Mouse (Mus musculus) spleen, adult 2 months (tissue): ENCODE measurements at regions not wholly inside any gene's neighbourhood (a gene's known extent, or its start where the extent isn't known, plus 50 kb on each side); places are given as distances from the start of the nearest gene placed in this dataset.

Experiments used
- DNase-seq, 2 experiments: peaks; one replicate each; pipeline versions ENCODE4 v3.0.0 to v3.0.0-alpha.2; 2012 to 2021; ENCODE audit warnings: low spot score in 2 of 2, low read depth in 1 of 2
- H3K27ac ChIP-seq: fragments of 200-500 bp; 2 replicates; pipeline ENCODE4 v1.5.1; 2012; ENCODE audit warnings: low read length, inconsistent platforms; ENCODE audit not compliant: insufficient read depth
- H3K27me3 ChIP-seq: fragments of 200-500 bp; 2 replicates; pipeline ENCODE4 v1.6.1; 2012; ENCODE audit warnings: mild to moderate bottlenecking, moderate library complexity, low read length, inconsistent platforms; ENCODE audit not compliant: control insufficient read depth, insufficient read depth
- H3K36me3 ChIP-seq: fragments of 200-500 bp; 2 replicates; pipeline ENCODE4 v1.6.1; 2012; ENCODE audit warnings: mild to moderate bottlenecking, low read length, inconsistent platforms; ENCODE audit not compliant: control insufficient read depth, insufficient read depth
- H3K4me1 ChIP-seq: fragments of 200-500 bp; 2 replicates; pipeline ENCODE4 v1.6.1; 2011; ENCODE audit warnings: inconsistent platforms; ENCODE audit not compliant: control insufficient read depth, insufficient read depth, insufficient read length
- H3K4me3 ChIP-seq: fragments of 200-500 bp; 2 replicates; pipeline ENCODE4 v1.5.1; 2011; ENCODE audit warnings: mild to moderate bottlenecking, inconsistent platforms; ENCODE audit not compliant: insufficient read depth, insufficient read length; ENCODE audit errors: extremely low read depth
- CTCF ChIP-seq: fragments of 200-500 bp; IDR thresholded peaks from 2 replicates; pipeline ENCODE4 v1.5.1; 2011; ENCODE audit warnings: mild to moderate bottlenecking, inconsistent platforms; ENCODE audit not compliant: insufficient read depth, insufficient read length, insufficient replicate concordance; ENCODE audit errors: extremely low read depth
- POLR2A ChIP-seq: fragments of 200-500 bp; IDR thresholded peaks from 2 replicates; pipeline ENCODE4 v1.6.1; 2011; ENCODE audit warnings: low read depth, low read length, inconsistent platforms
- WGBS: fragments of 180-500 bp; shearing (Covaris S2); methylation state at CpG from one replicate; pipeline ENCODE4 v1.1.7; 2018; 5-methylcytosine and 5-hydroxymethylcytosine counted together

- H3K4me1 ChIP-seq = no peaks in the 10 kb centered on the region
- no peak overlapping the region for H3K4me3 ChIP-seq
- no peaks in the 10 kb centered on the region for H3K36me3 ChIP-seq
- no peak overlapping the region for H3K27ac ChIP-seq
- no peaks in the 10 kb centered on the region for H3K27me3 ChIP-seq
- DNase-seq = peak in 1 of 2 experiments; percentile 5
- WGBS = 55% methylated on average over 5 of the region's 5 CpGs
- TF ChIP-seq POLR2A (no peak), CTCF (no peak)
Observed at GRCm38 (mm10) chr11:71674319-71674718, 75.4 kb upstream of the Wscd1 start.

GRCm38 (mm10) chr11:71675714-71676313, 73.9 kb upstream of the Wscd1 start:
- no peaks in the 10 kb centered on the region for H3K36me3 ChIP-seq
- H3K4me1 ChIP-seq = no peaks in the 10 kb centered on the region
- WGBS = 64% methylated on average over 3 of the region's 3 CpGs
- DNase-seq = no peak
- no peak overlapping the region for H3K4me3 ChIP-seq
- H3K27ac ChIP-seq = no peak overlapping the region
- TF ChIP-seq POLR2A = no peak
- H3K27me3 ChIP-seq = no peaks in the 10 kb centered on the region

GRCm38 (mm10) chr11:71697017-71697416, 52.7 kb upstream of the Wscd1 start:
- TF ChIP-seq POLR2A = no peak
- TF ChIP-seq CTCF = no peak
- Histone ChIP-seq H3K27me3 (no peaks in the 10 kb centered on the region), H3K36me3 (no peaks in the 10 kb centered on the region), H3K4me1 (no peaks in the 10 kb centered on the region), H3K27ac (no peak overlapping the region), H3K4me3 (no peak overlapping the region)
- no peak for DNase-seq
- WGBS = 28% methylated on average over 3 of the region's 3 CpGs

- no peak for DNase-seq
- no peaks in the 10 kb centered on the region for H3K36me3 ChIP-seq
- no peaks in the 10 kb centered on the region for H3K27me3 ChIP-seq
- no peak for TF ChIP-seq CTCF
- no peak overlapping the region for H3K27ac ChIP-seq
- no peak overlapping the region for H3K4me3 ChIP-seq
- no peaks in the 10 kb centered on the region for H3K4me1 ChIP-seq
- WGBS = 92% methylated on average over 4 of the region's 4 CpGs
Observed at GRCm38 (mm10) chr11:71698836-71699235, 50.9 kb upstream of the Wscd1 start.
